Mouse (Mus musculus): ENCODE measurements around the gene Tgtp2. TPM values are rescaled to one million over a fixed set of nuclear protein-coding genes. Genes with fewer than 3 reads are reported as not detected.

Tgtp2 gene
- polyA plus RNA-seq, 1 experiment, result not detected

DNA sequence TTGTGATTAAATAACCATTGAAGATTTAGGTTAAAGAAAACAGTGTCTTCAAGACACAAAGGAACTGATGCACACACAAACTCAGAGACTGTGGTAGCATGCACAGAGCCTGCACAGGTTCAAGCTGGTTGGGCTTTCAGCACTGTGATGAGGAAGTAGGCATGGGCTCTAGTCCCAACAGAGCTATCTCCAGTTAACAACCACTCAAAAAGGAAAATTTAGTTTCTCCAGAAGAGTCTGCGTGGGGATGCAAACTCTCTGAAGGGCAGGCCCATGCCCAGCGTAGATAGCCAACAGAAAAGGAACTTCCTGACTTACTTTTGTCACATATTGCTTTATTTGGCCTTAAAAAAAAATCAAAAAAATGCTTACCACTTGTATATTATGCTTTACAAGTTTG lies 28.8 kb upstream of the Tgtp2 start:
- Histone ChIP-seq H3K4me1 (ENCODE audit: control insufficient read depth, insufficient read depth, low read length) (no peaks in the 10 kb centered on the region), H3K27ac (ENCODE audit: insufficient read depth, low read length) (no peak overlapping the region), H3K4me3 (ENCODE audit: low read depth, low read length) (no peak overlapping the region), H3K36me3 (ENCODE audit: control insufficient read depth, insufficient read depth, low read length, poor library complexity, severe bottlenecking) (no peaks in the 10 kb centered on the region), H3K9ac (ENCODE audit: low read depth, poor library complexity, severe bottlenecking) (no peak overlapping the region), H3K9me3 (replicated peaks; ENCODE audit: control insufficient read depth, insufficient read depth, low read length, poor library complexity, severe bottlenecking) (no peaks in the 10 kb centered on the region), H3K27me3 (ENCODE audit: control insufficient read depth, insufficient read depth, low read length, poor library complexity, severe bottlenecking) (peaks cover 1% of the 10 kb centered on the region; the same call in 1 of the 2 replicates)
- no peak for TF ChIP-seq POLR2A (IDR thresholded peaks at IDR 0.05; ENCODE audit: insufficient read depth, low read length)
- TF ChIP-seq EP300 (IDR thresholded peaks at IDR 0.05; ENCODE audit: insufficient read depth, low read depth, low read length), result no peak
- no peak for TF ChIP-seq CTCF (IDR thresholded peaks at IDR 0.05; ENCODE audit: low read depth, low read length)

DNA sequence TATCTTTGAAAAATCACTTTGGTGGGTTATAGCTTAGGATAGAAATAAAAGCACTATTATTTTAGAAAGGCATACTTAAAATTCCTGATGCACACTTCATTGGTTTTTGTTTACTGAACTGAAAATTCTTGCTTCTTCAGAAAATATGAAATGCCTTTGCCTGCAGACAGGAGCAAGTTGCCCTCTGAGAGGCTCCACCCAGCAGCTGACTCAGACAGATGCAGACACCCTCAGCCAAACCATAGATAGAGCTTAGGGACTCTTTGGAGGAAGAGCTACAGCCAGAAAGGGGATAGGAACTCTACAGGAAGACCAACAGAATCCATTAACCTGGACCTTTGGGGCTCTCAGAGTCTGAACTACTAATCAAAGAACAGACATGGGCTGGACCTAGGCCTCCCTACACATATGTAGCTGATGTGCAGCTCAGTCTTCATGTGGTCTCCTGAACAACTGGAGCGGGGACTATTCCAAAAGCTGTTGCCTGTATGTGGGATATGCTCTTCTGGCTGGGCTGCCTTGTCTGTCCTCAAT lies 28.1 kb upstream of the Tgtp2 start:
- Histone ChIP-seq H3K4me3 (ENCODE audit: low read depth, low read length) (no peak overlapping the region), H3K9ac (ENCODE audit: low read depth, poor library complexity, severe bottlenecking) (no peak overlapping the region), H3K27ac (ENCODE audit: insufficient read depth, low read length) (no peak overlapping the region), H3K9me3 (replicated peaks; ENCODE audit: control insufficient read depth, insufficient read depth, low read length, poor library complexity, severe bottlenecking) (no peaks in the 10 kb centered on the region), H3K27me3 (ENCODE audit: control insufficient read depth, insufficient read depth, low read length, poor library complexity, severe bottlenecking) (peaks cover 1% of the 10 kb centered on the region; the same call in 1 of the 2 replicates), H3K4me1 (ENCODE audit: control insufficient read depth, insufficient read depth, low read length) (no peaks in the 10 kb centered on the region), H3K36me3 (ENCODE audit: control insufficient read depth, insufficient read depth, low read length, poor library complexity, severe bottlenecking) (no peaks in the 10 kb centered on the region)
- TF ChIP-seq POLR2A (IDR thresholded peaks at IDR 0.05; ENCODE audit: insufficient read depth, low read length) (no peak), EP300 (IDR thresholded peaks at IDR 0.05; ENCODE audit: insufficient read depth, low read depth, low read length) (no peak), CTCF (IDR thresholded peaks at IDR 0.05; ENCODE audit: low read depth, low read length) (no peak)

DNA sequence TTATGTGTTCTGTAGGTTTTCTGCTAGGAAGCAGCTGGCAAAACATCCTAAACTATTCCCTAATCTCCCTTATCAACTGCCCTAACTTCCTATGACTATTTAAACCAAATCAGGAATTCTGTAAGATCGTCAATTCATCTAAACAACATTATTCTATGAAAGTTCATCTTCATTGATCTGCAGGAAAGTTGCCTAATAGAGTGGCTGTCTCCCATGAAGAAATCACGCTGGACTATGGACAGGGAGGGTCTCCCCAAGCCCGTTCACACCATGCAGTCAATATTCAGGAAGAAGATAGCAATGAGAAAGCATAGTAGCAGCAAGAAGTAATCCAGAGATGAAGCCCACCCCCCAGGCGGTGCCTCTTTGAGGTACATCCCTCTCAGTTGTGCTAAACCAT lies 27.2 kb upstream of the Tgtp2 start:
- H3K4me1 ChIP-seq (ENCODE audit: control insufficient read depth, insufficient read depth, low read length), result no peaks in the 10 kb centered on the region
- TF ChIP-seq POLR2A (IDR thresholded peaks at IDR 0.05; ENCODE audit: insufficient read depth, low read length) (no peak), EP300 (IDR thresholded peaks at IDR 0.05; ENCODE audit: insufficient read depth, low read depth, low read length) (no peak), CTCF (IDR thresholded peaks at IDR 0.05; ENCODE audit: low read depth, low read length) (no peak)
- H3K36me3 ChIP-seq (ENCODE audit: control insufficient read depth, insufficient read depth, low read length, poor library complexity, severe bottlenecking), result no peaks in the 10 kb centered on the region
- peaks cover under 1% of the 10 kb centered on the region; the same call in 1 of the 2 replicates for H3K27me3 ChIP-seq (ENCODE audit: control insufficient read depth, insufficient read depth, low read length, poor library complexity, severe bottlenecking)
- no peak overlapping the region for H3K9ac ChIP-seq (ENCODE audit: low read depth, poor library complexity, severe bottlenecking)
- no peaks in the 10 kb centered on the region for H3K9me3 ChIP-seq (replicated peaks; ENCODE audit: control insufficient read depth, insufficient read depth, low read length, poor library complexity, severe bottlenecking)
- no peak overlapping the region for H3K27ac ChIP-seq (ENCODE audit: insufficient read depth, low read length)
- no peak overlapping the region for H3K4me3 ChIP-seq (ENCODE audit: low read depth, low read length)

DNA sequence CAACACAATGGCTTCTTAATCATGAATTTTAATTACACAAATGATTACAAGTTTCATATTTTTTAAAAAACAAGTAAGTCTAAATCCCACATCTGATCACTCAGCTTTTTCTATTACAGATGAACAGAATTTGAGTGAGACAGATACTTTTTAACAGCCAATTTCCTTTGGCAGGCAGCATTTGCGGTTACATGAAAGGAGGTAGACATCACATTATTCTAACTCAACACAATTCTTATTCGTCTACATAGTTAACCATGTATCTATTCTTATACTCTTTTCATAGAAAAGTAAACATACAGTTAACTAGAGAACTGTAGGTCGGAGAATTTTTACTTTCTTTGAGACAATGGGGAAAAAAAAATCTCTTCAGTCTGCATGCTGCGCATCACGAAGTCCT lies 26.5 kb upstream of the Tgtp2 start:
- no peaks in the 10 kb centered on the region for H3K9me3 ChIP-seq (replicated peaks; ENCODE audit: control insufficient read depth, insufficient read depth, low read length, poor library complexity, severe bottlenecking)
- no peak overlapping the region for H3K27ac ChIP-seq (ENCODE audit: insufficient read depth, low read length)

DNA sequence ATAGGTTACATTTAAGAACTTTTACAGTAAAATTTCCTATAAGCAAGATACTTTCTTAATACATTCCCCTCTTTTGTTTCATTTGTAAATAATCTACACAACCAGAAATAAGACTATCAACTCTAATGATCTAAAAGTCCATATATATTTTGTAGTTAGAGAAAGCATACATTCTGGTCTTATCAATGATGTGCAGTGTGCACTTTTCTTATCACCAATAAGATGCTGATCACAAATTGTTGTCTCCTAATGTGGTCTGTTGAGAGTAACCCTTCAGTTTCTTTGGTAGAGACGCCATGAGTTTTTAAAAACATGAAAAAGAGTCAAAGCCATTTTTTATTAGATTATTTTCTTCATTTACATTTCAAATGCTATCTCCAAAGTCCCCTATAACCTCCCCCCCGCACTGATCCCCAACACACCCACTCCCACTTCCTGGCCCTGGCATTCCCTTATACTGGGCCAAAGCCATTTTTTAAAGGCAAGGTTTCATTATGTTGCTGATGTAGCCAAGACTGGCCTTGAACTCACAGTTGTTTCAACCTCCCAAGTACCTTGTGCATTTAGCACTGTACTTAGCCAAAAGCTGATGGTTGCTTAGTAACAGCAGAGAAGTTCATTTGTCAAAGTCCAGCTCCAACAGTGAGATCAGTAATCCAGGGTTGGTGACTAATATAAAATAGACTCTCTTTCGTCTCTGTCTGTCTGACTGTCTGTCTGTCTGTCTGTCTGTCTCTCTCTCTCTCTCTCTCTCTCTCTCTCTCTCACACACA lies 25.9 kb upstream of the Tgtp2 start:
- no peak overlapping the region for H3K4me3 ChIP-seq (ENCODE audit: low read depth, low read length)

More for the DNA sequence above, 26.5 kb upstream of the Tgtp2 start:
- H3K27me3 ChIP-seq (ENCODE audit: control insufficient read depth, insufficient read depth, low read length, poor library complexity, severe bottlenecking), result no peaks in the 10 kb centered on the region
- no peak for TF ChIP-seq POLR2A (IDR thresholded peaks at IDR 0.05; ENCODE audit: insufficient read depth, low read length)
- H3K4me1 ChIP-seq (ENCODE audit: control insufficient read depth, insufficient read depth, low read length), result no peaks in the 10 kb centered on the region
- H3K4me3 ChIP-seq (ENCODE audit: low read depth, low read length), result no peak overlapping the region
- H3K9ac ChIP-seq (ENCODE audit: low read depth, poor library complexity, severe bottlenecking), result no peak overlapping the region
- H3K36me3 ChIP-seq (ENCODE audit: control insufficient read depth, insufficient read depth, low read length, poor library complexity, severe bottlenecking), result no peaks in the 10 kb centered on the region

DNA sequence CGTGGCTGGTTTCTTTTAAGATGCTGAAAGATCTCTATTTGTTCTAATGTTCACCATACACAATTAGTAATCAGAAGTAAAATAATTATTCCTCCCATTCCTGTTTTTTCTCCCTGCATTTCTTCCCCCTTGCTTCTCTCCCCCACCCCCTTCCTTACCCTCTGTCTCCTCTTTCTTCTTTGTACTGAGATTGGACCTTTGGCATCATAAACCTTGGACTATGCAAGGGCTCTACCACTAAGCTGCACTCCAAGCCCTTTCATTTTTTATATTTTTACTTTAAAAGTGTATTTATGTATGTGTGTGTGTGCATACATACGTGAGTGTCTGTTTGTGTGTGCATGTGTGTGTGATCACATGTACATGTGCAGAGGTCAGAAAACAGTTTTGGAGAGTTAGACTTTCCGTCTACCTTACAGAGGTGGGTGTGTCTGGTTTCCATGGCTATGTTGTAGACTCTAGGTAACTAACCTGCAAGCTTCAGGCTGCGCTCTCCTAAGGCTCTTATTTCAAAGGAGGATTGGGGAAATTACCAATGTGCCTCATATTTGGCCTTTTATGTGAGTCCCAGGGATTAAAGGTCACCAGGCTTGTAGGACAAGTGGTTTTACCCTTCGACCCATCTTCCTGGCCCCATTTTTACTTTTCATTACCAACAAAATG lies 25.1 kb upstream of the Tgtp2 start:
- no peak overlapping the region for H3K4me3 ChIP-seq (ENCODE audit: low read depth, low read length)
- TF ChIP-seq EP300 (IDR thresholded peaks at IDR 0.05; ENCODE audit: insufficient read depth, low read depth, low read length), result no peak
- TF ChIP-seq POLR2A (IDR thresholded peaks at IDR 0.05; ENCODE audit: insufficient read depth, low read length), result no peak
- no peak for TF ChIP-seq CTCF (IDR thresholded peaks at IDR 0.05; ENCODE audit: low read depth, low read length)
- no peak overlapping the region for H3K27ac ChIP-seq (ENCODE audit: insufficient read depth, low read length)

More for the DNA sequence above, 25.9 kb upstream of the Tgtp2 start:
- H3K27ac ChIP-seq (ENCODE audit: insufficient read depth, low read length), result no peak overlapping the region
- H3K4me1 ChIP-seq (ENCODE audit: control insufficient read depth, insufficient read depth, low read length), result no peaks in the 10 kb centered on the region
- H3K9ac ChIP-seq (ENCODE audit: low read depth, poor library complexity, severe bottlenecking), result no peak overlapping the region
- no peaks in the 10 kb centered on the region for H3K36me3 ChIP-seq (ENCODE audit: control insufficient read depth, insufficient read depth, low read length, poor library complexity, severe bottlenecking)
- no peak for TF ChIP-seq EP300 (IDR thresholded peaks at IDR 0.05; ENCODE audit: insufficient read depth, low read depth, low read length)
- no peak for TF ChIP-seq CTCF (IDR thresholded peaks at IDR 0.05; ENCODE audit: low read depth, low read length)
- no peaks in the 10 kb centered on the region for H3K9me3 ChIP-seq (replicated peaks; ENCODE audit: control insufficient read depth, insufficient read depth, low read length, poor library complexity, severe bottlenecking)
- H3K27me3 ChIP-seq (ENCODE audit: control insufficient read depth, insufficient read depth, low read length, poor library complexity, severe bottlenecking), result no peaks in the 10 kb centered on the region

More for the DNA sequence above, 25.1 kb upstream of the Tgtp2 start:
- no peaks in the 10 kb centered on the region for H3K4me1 ChIP-seq (ENCODE audit: control insufficient read depth, insufficient read depth, low read length)
- no peaks in the 10 kb centered on the region for H3K27me3 ChIP-seq (ENCODE audit: control insufficient read depth, insufficient read depth, low read length, poor library complexity, severe bottlenecking)
- no peaks in the 10 kb centered on the region for H3K9me3 ChIP-seq (replicated peaks; ENCODE audit: control insufficient read depth, insufficient read depth, low read length, poor library complexity, severe bottlenecking)
- H3K9ac ChIP-seq (ENCODE audit: low read depth, poor library complexity, severe bottlenecking), result no peak overlapping the region
- H3K36me3 ChIP-seq (ENCODE audit: control insufficient read depth, insufficient read depth, low read length, poor library complexity, severe bottlenecking), result no peaks in the 10 kb centered on the region
